Mouse (Mus musculus) lung, postnatal 0 days (tissue): ENCODE measurements at regions not wholly inside any gene's neighbourhood (a gene's known extent, or its start where the extent isn't known, plus 50 kb on each side); places are given as distances from the start of the nearest gene placed in this dataset.

Source experiments
- ATAC-seq: fragments of 200-750 bp; cut with Nextera tagmentation; 2 replicates; pipeline ENCODE4 v1.8.0; 2017; ENCODE audit warnings: moderate library complexity
- DNase-seq: peaks from one replicate; pipeline ENCODE4 v3.0.0-alpha.2; 2016; ENCODE audit warnings: low spot score
- H3K27ac ChIP-seq: fragments of 300-500 bp; sonication (generic); 2 replicates; pipeline ENCODE4 v1.5.1; 2014; ENCODE audit warnings: antibody characterized with exemption, mild to moderate bottlenecking, low read length, mixed read lengths
- H3K27me3 ChIP-seq: fragments of 300-500 bp; sonication (generic); replicated peaks from 2 replicates; pipeline ENCODE4 v1.6.1; 2014; ENCODE audit warnings: low read length, mixed read lengths; ENCODE audit not compliant: insufficient read depth
- H3K36me3 ChIP-seq: fragments of 300-500 bp; sonication (generic); 2 replicates; pipeline ENCODE4 v1.6.1; 2014; ENCODE audit warnings: low read length, mixed read lengths; ENCODE audit not compliant: insufficient read depth
- H3K4me1 ChIP-seq: fragments of 300-500 bp; sonication (generic); 2 replicates; pipeline ENCODE4 v1.6.1; 2014; ENCODE audit warnings: antibody characterized with exemption, low read depth, low read length, mixed read lengths; ENCODE audit not compliant: insufficient read depth
- H3K4me2 ChIP-seq: fragments of 300-500 bp; sonication (generic); replicated peaks from 2 replicates; pipeline ENCODE4 v1.6.1; 2014; ENCODE audit warnings: low read depth, mild to moderate bottlenecking, low read length, moderate library complexity, mixed read lengths
- H3K4me3 ChIP-seq: fragments of 300-500 bp; sonication (generic); 2 replicates; pipeline ENCODE4 v1.5.1; 2014; ENCODE audit warnings: low read depth, low read length
- H3K9ac ChIP-seq: fragments of 300-500 bp; sonication (generic); replicated peaks from 2 replicates; pipeline ENCODE4 v1.6.1; 2014; ENCODE audit warnings: low read depth, mild to moderate bottlenecking
- H3K9me3 ChIP-seq: fragments of 300-500 bp; sonication (generic); 2 replicates; pipeline ENCODE4 v1.6.1; 2016; ENCODE audit warnings: low read length, mixed read lengths
- CTCF ChIP-seq: IDR thresholded peaks from 2 replicates; pipeline ENCODE4 v1.5.1; 2016; ENCODE audit warnings: antibody characterized with exemption, mild to moderate bottlenecking
- EP300 ChIP-seq: IDR thresholded peaks from 2 replicates; pipeline ENCODE4 v1.6.1; 2016; ENCODE audit warnings: antibody characterized with exemption, mild to moderate bottlenecking, control low read depth
- WGBS: fragments of 180-500 bp; shearing (Covaris S2); extraction: QIAGEN DNeasy Blood & Tissue Kit; methylation state at CpG from one replicate; pipeline ENCODE4 v1.1.7; 2014; 5-methylcytosine and 5-hydroxymethylcytosine counted together

- no peaks in the 10 kb centered on the region for H3K36me3 ChIP-seq
- no peaks in the 10 kb centered on the region for H3K4me1 ChIP-seq
- H3K4me2 ChIP-seq: no peak overlapping the region
- DNase-seq (no peak), ATAC-seq (no peak)
- H3K27me3 ChIP-seq: no peaks in the 10 kb centered on the region
- H3K4me3 ChIP-seq: no peak overlapping the region
- 0 out of 2 replicates have a peak, but pooled peaks cover 2% of the 10 kb centered on the region for H3K9me3 ChIP-seq
- 69% methylated on average over 13 of the region's 13 CpGs for WGBS
- H3K27ac ChIP-seq: no peak overlapping the region
- no peak overlapping the region for H3K9ac ChIP-seq
- TF ChIP-seq EP300 (no peak), CTCF (no peak)
Measured at GRCm38 (mm10) chr4:153133147-153133546, 349.5 kb downstream of the Ajap1 start.

- Histone ChIP-seq H3K9me3 (no peaks in the 10 kb centered on the region), H3K9ac (no peak overlapping the region), H3K27ac (no peak overlapping the region), H3K4me2 (no peak overlapping the region), H3K36me3 (no peaks in the 10 kb centered on the region), H3K27me3 (no peaks in the 10 kb centered on the region), H3K4me3 (no peak overlapping the region), H3K4me1 (no peaks in the 10 kb centered on the region)
- TF ChIP-seq EP300: no peak
- no peak for TF ChIP-seq CTCF
- WGBS: 76% methylated on average over 2 of the region's 2 CpGs
- ATAC-seq (no peak), DNase-seq (no peak)
Measured at GRCm38 (mm10) chr4:153129345-153129744, 353.3 kb downstream of the Ajap1 start.

- ATAC-seq (no peak), DNase-seq (no peak)
- no peak overlapping the region for H3K27ac ChIP-seq
Measured at GRCm38 (mm10) chr4:153128162-153128561, 354.4 kb downstream of the Ajap1 start.

GRCm38 (mm10) chr4:153120480-153120879 is 362.1 kb downstream of the Ajap1 start:
- Histone ChIP-seq H3K27me3 (no peaks in the 10 kb centered on the region), H3K4me2 (no peak overlapping the region), H3K27ac (no peak overlapping the region), H3K9me3 (no peaks in the 10 kb centered on the region), H3K36me3 (no peaks in the 10 kb centered on the region), H3K4me1 (no peaks in the 10 kb centered on the region), H3K9ac (no peak overlapping the region), H3K4me3 (no peak overlapping the region)
- WGBS: 32% methylated on average over 6 of the region's 6 CpGs
- DNase-seq (no peak), ATAC-seq (no peak)
- TF ChIP-seq CTCF (no peak), EP300 (no peak)

More at GRCm38 (mm10) chr4:153128162-153128561, 354.4 kb downstream of the Ajap1 start:
- 90% methylated on average over 12 of the region's 12 CpGs for WGBS
- Histone ChIP-seq H3K36me3 (no peaks in the 10 kb centered on the region), H3K9me3 (no peaks in the 10 kb centered on the region), H3K9ac (no peak overlapping the region), H3K4me2 (no peak overlapping the region), H3K4me3 (no peak overlapping the region), H3K4me1 (no peaks in the 10 kb centered on the region), H3K27me3 (no peaks in the 10 kb centered on the region)
- TF ChIP-seq EP300: no peak
- no peak for TF ChIP-seq CTCF

- 75% methylated on average over 4 of the region's 4 CpGs for WGBS
- no peak overlapping the region for H3K4me2 ChIP-seq
Measured at GRCm38 (mm10) chr4:153119647-153120102, 362.9 kb downstream of the Ajap1 start.

GRCm38 (mm10) chr4:153118824-153119646 is 363.6 kb downstream of the Ajap1 start:
- ATAC-seq (no peak), DNase-seq (no peak)
- H3K36me3 ChIP-seq: no peaks in the 10 kb centered on the region
- H3K27me3 ChIP-seq: no peaks in the 10 kb centered on the region
- H3K9ac ChIP-seq: no peak overlapping the region
- no peak for TF ChIP-seq CTCF
- no peak overlapping the region for H3K27ac ChIP-seq
- H3K9me3 ChIP-seq: no peaks in the 10 kb centered on the region
- 70% methylated on average over 14 of the region's 14 CpGs for WGBS
- no peak overlapping the region for H3K4me3 ChIP-seq
- no peak overlapping the region for H3K4me2 ChIP-seq
- no peaks in the 10 kb centered on the region for H3K4me1 ChIP-seq

More at GRCm38 (mm10) chr4:153119647-153120102, 362.9 kb downstream of the Ajap1 start:
- Histone ChIP-seq H3K27me3 (no peaks in the 10 kb centered on the region), H3K27ac (no peak overlapping the region), H3K36me3 (no peaks in the 10 kb centered on the region), H3K4me3 (no peak overlapping the region), H3K4me1 (no peaks in the 10 kb centered on the region), H3K9ac (no peak overlapping the region), H3K9me3 (no peaks in the 10 kb centered on the region)
- ATAC-seq: no peak
- TF ChIP-seq CTCF (no peak), EP300 (no peak)
- DNase-seq: no peak
